Mouse (Mus musculus) limb, embryonic 14.5 days (tissue): ENCODE results near the gene Slc39a3. TPM values are rescaled to one million over a fixed set of nuclear protein-coding genes. Genes with fewer than 3 reads are reported as not detected.
A peak's percentile ranks its signal among the peaks of the same experiment; 100 is the strongest.
"Not testable (repeated sequence)": the region's sequence is repeated elsewhere in the genome, so short reads cannot be mapped to it uniquely, and the experiment has no call there.

Experiments used
- ATAC-seq: fragments of 200-750 bp; cut with Nextera tagmentation; 2 replicates; pipeline ENCODE4 v1.8.0; 2017; ENCODE audit warnings: low read depth, moderate number of reproducible peaks, moderate TSS enrichment; ENCODE audit not compliant: low FRiP score
- DNase-seq: peaks from one replicate; pipeline ENCODE4 v3.0.0-alpha.2; 2015; ENCODE audit warnings: low spot score
- H3K27ac ChIP-seq: fragments of 300-500 bp; sonication (generic); replicated peaks from 2 replicates; pipeline ENCODE4 v1.5.1; 2014; ENCODE audit warnings: low read depth, mild to moderate bottlenecking, low read length, moderate library complexity, mixed read lengths
- H3K27me3 ChIP-seq: fragments of 300-500 bp; sonication (generic); 2 replicates; pipeline ENCODE4 v1.6.1; 2014; ENCODE audit warnings: low read length, mixed read lengths; ENCODE audit not compliant: control insufficient read depth, insufficient read depth
- H3K36me3 ChIP-seq: fragments of 300-500 bp; sonication (generic); 2 replicates; pipeline ENCODE4 v1.6.1; 2014; ENCODE audit warnings: mild to moderate bottlenecking, low read length, moderate library complexity, mixed read lengths; ENCODE audit not compliant: control insufficient read depth, insufficient read depth
- H3K4me1 ChIP-seq: fragments of 300-500 bp; sonication (generic); 2 replicates; pipeline ENCODE4 v1.6.1; 2014; ENCODE audit warnings: antibody characterized with exemption, low read length, mixed read lengths; ENCODE audit not compliant: control insufficient read depth, insufficient read depth
- H3K4me2 ChIP-seq: fragments of 300-500 bp; sonication (generic); replicated peaks from 2 replicates; pipeline ENCODE4 v1.6.1; 2014; ENCODE audit warnings: low read depth, mild to moderate bottlenecking, low read length, moderate library complexity; ENCODE audit not compliant: severe bottlenecking
- H3K4me3 ChIP-seq: fragments of 300-500 bp; sonication (generic); replicated peaks from 2 replicates; pipeline ENCODE4 v1.5.1; 2014; ENCODE audit warnings: low read length
- H3K9ac ChIP-seq: fragments of 300-500 bp; sonication (generic); 2 replicates; pipeline ENCODE4 v1.6.1; 2014; ENCODE audit warnings: mild to moderate bottlenecking, low read depth, low read length, moderate library complexity; ENCODE audit not compliant: severe bottlenecking
- H3K9me3 ChIP-seq: fragments of 300-500 bp; sonication (generic); 2 replicates; pipeline ENCODE4 v1.6.1; 2016; ENCODE audit warnings: low read length; ENCODE audit not compliant: control insufficient read depth
- POLR2A ChIP-seq: fragments of 200-500 bp; IDR thresholded peaks from 2 replicates; pipeline ENCODE4 v1.8.0; 2012; ENCODE audit warnings: inconsistent platforms, mild to moderate bottlenecking, moderate library complexity, borderline replicate concordance; ENCODE audit not compliant: insufficient read depth, insufficient read length; ENCODE audit errors: extremely low read depth
- WGBS: fragments of 180-500 bp; shearing (Covaris S2); extraction: QIAGEN DNeasy Blood & Tissue Kit; methylation state at CpG from one replicate; pipeline ENCODE4 v1.1.7; 2014; 5-methylcytosine and 5-hydroxymethylcytosine counted together
- polyA plus RNA-seq, 2 experiments: library from polyadenylated mRNA; depleted of rRNA in 1 of 2; stranded (reverse) in 1 of 2; unstranded in 1 of 2; fragments of >200 nt; fragmentation: Nextera tagmentation in 1 of 2; extraction: Ambion mirVana in 1 of 2; gene quantifications; 2 replicates each; pipeline versions ENCODE4 v1.2.1 to v1.2.3; 2012 to 2014

Slc39a3 gene
- polyA plus RNA-seq, 2 experiments = 12.8 to 25.9 TPM

- DNase-seq (no peak), ATAC-seq (no peak)
- Histone ChIP-seq H3K36me3 (peaks cover 81% of the 10 kb centered on the region), H3K4me2 (no peak overlapping the region), H3K27me3 (no peaks in the 10 kb centered on the region), H3K9ac (no peak overlapping the region), H3K9me3 (no peaks in the 10 kb centered on the region), H3K27ac (no peak overlapping the region), H3K4me1 (no peaks in the 10 kb centered on the region), H3K4me3 (no peak overlapping the region)
- WGBS = 86% methylated on average over 1 of the region's 1 CpGs
- TF ChIP-seq POLR2A = no peak
Measured at GRCm38 (mm10) chr10:81076356-81076755, 39.1 kb upstream of the Slc39a3 start.

GRCm38 (mm10) chr10:81075734-81076133, 38.5 kb upstream of the Slc39a3 start:
- Histone ChIP-seq H3K9me3 (no peaks in the 10 kb centered on the region), H3K27me3 (no peaks in the 10 kb centered on the region), H3K27ac (no peak overlapping the region), H3K4me3 (no peak overlapping the region), H3K4me2 (no peak overlapping the region), H3K4me1 (peaks cover 2% of the 10 kb centered on the region), H3K36me3 (peaks cover 75% of the 10 kb centered on the region), H3K9ac (no peak overlapping the region)
- WGBS = 90% methylated on average over 8 of the region's 8 CpGs
- ATAC-seq (no peak), DNase-seq (no peak)
- TF ChIP-seq POLR2A = no peak

GRCm38 (mm10) chr10:81073464-81073863, 36.2 kb upstream of the Slc39a3 start:
- no peaks in the 10 kb centered on the region for H3K9me3 ChIP-seq
- peaks cover 6% of the 10 kb centered on the region for H3K4me1 ChIP-seq
- H3K36me3 ChIP-seq = peaks cover 53% of the 10 kb centered on the region
- H3K27me3 ChIP-seq = no peaks in the 10 kb centered on the region
- WGBS = 65% methylated on average over 7 of the region's 7 CpGs
- no peak overlapping the region for H3K4me3 ChIP-seq
- ATAC-seq (no peak), DNase-seq (no peak)
- no peak overlapping the region for H3K9ac ChIP-seq
- no peak for TF ChIP-seq POLR2A
- H3K4me2 ChIP-seq = no peak overlapping the region
- H3K27ac ChIP-seq = no peak overlapping the region

- Histone ChIP-seq H3K27me3 (no peaks in the 10 kb centered on the region), H3K9ac (no peak overlapping the region), H3K36me3 (peaks cover 42% of the 10 kb centered on the region), H3K4me3 (no peak overlapping the region), H3K9me3 (no peaks in the 10 kb centered on the region), H3K4me2 (no peak overlapping the region), H3K27ac (no peak overlapping the region), H3K4me1 (peaks cover 6% of the 10 kb centered on the region)
- ATAC-seq = no peak
- TF ChIP-seq POLR2A = no peak
- 90% methylated on average over 8 of the region's 8 CpGs for WGBS
- DNase-seq = peak; percentile 12
Measured at GRCm38 (mm10) chr10:81072290-81072689, 35.1 kb upstream of the Slc39a3 start.

GRCm38 (mm10) chr10:81069836-81070235, 32.6 kb upstream of the Slc39a3 start, which contains the start of gene Thop1:
TSS of gene Thop1 (plus strand) at chr10:81070035.
- peak within 1 kb of the TSS; percentile 73 for H3K4me3 ChIP-seq
- H3K36me3 ChIP-seq = peaks cover 22% of the 10 kb centered on the region
- peak; percentile 84; the same call in 1 of the 2 replicates for TF ChIP-seq POLR2A
- H3K9me3 ChIP-seq = no peaks in the 10 kb centered on the region
- peak within 1 kb of the TSS; percentile 47 for H3K4me2 ChIP-seq
- WGBS = under 1% methylated on average over 32 of the region's 35 CpGs
- DNase-seq = peak; percentile 99
- peak within 1 kb of the TSS; percentile 48 for H3K27ac ChIP-seq
- H3K27me3 ChIP-seq = no peaks in the 10 kb centered on the region
- H3K9ac ChIP-seq = peak within 1 kb of the TSS; percentile 77
- peaks cover 6% of the 10 kb centered on the region for H3K4me1 ChIP-seq
- peak; percentile 96 for ATAC-seq

- Histone ChIP-seq H3K27me3 (no peaks in the 10 kb centered on the region), H3K9ac (no peak overlapping the region), H3K4me3 (no peak overlapping the region), H3K4me1 (peaks cover 6% of the 10 kb centered on the region), H3K9me3 (no peaks in the 10 kb centered on the region), H3K27ac (no peak overlapping the region), H3K36me3 (peaks cover 12% of the 10 kb centered on the region), H3K4me2 (no peak overlapping the region)
- no peak for TF ChIP-seq POLR2A
- DNase-seq (no peak), ATAC-seq (no peak)
- 75% methylated on average over 5 of the region's 5 CpGs for WGBS
Measured at GRCm38 (mm10) chr10:81068706-81069105, 31.5 kb upstream of the Slc39a3 start.

- H3K9ac ChIP-seq, H3K36me3 ChIP-seq, H3K9me3 ChIP-seq, ATAC-seq, H3K4me2 ChIP-seq, DNase-seq, H3K27me3 ChIP-seq, H3K4me3 ChIP-seq, H3K4me1 ChIP-seq, H3K27ac ChIP-seq: not testable (repeated sequence)
- 85% methylated on average over 8 of the region's 8 CpGs for WGBS
Measured at GRCm38 (mm10) chr10:81064519-81064918, 27.3 kb upstream of the Slc39a3 start.
